Mouse (Mus musculus) kidney, adult 2 months (tissue): Measurements from ENCODE around the gene Alg9. TPM values are rescaled to one million over a fixed set of nuclear protein-coding genes. Genes with fewer than 3 reads are reported as not detected.

Experiments
- DNase-seq: peaks from one replicate; pipeline ENCODE4 v3.0.0; 2021
- H3K27ac ChIP-seq: fragments of 200-500 bp; 2 replicates; pipeline ENCODE4 v1.5.1; 2012; ENCODE audit warnings: low read depth, low read length, control low read depth, inconsistent platforms; ENCODE audit not compliant: insufficient read depth
- H3K27me3 ChIP-seq: fragments of 200-500 bp; replicated peaks from 2 replicates; pipeline ENCODE4 v1.6.1; 2012; ENCODE audit warnings: mild to moderate bottlenecking, moderate library complexity, low read length, inconsistent platforms; ENCODE audit not compliant: control insufficient read depth, insufficient read depth
- H3K36me3 ChIP-seq: fragments of 200-500 bp; 2 replicates; pipeline ENCODE4 v1.6.1; 2012; ENCODE audit warnings: mild to moderate bottlenecking, moderate library complexity, low read length, inconsistent platforms; ENCODE audit not compliant: control insufficient read depth, insufficient read depth
- H3K4me1 ChIP-seq: fragments of 200-500 bp; 2 replicates; pipeline ENCODE4 v1.6.1; 2011; ENCODE audit warnings: low read length; ENCODE audit not compliant: control insufficient read depth, insufficient read depth
- H3K4me3 ChIP-seq: fragments of 200-500 bp; 2 replicates; pipeline ENCODE4 v1.5.1; 2011; ENCODE audit warnings: mild to moderate bottlenecking, low read depth, low read length, control low read depth; ENCODE audit not compliant: insufficient read depth
- CTCF ChIP-seq: fragments of 200-500 bp; conservative IDR thresholded peaks from 2 replicates; pipeline ENCODE4 v1.5.1; 2011; ENCODE audit warnings: low read depth, mild to moderate bottlenecking, control low read depth, low read length, moderate library complexity, mixed read lengths; ENCODE audit not compliant: insufficient read depth, insufficient read length
- POLR2A ChIP-seq: fragments of 200-500 bp; IDR thresholded peaks from one replicate; pipeline ENCODE4 v1.6.1; 2011; ENCODE audit warnings: low read depth, low read length, control low read depth
- WGBS: fragments of 180-500 bp; shearing (Covaris S2); methylation state at CpG from one replicate; pipeline ENCODE4 v1.1.7; 2018; 5-methylcytosine and 5-hydroxymethylcytosine counted together
- polyA plus RNA-seq: library from polyadenylated mRNA; depleted of rRNA; stranded (reverse); fragments of >200 nt; gene quantifications from 2 replicates; pipeline ENCODE4 v1.2.3, GENCODE M21; 2012

Gene Alg9
- polyA plus RNA-seq, 1 experiment: 20.3 TPM

GRCm38 (mm10) chr9:50863824-50864223, 89.0 kb downstream of the Alg9 start:
- WGBS: 78% methylated on average over 4 of the region's 4 CpGs
- TF ChIP-seq POLR2A: no peak
- TF ChIP-seq CTCF: no peak
- no peak for DNase-seq
- Histone ChIP-seq H3K27ac (no peak overlapping the region), H3K4me1 (no peaks in the 10 kb centered on the region), H3K36me3 (peaks cover 5% of the 10 kb centered on the region), H3K4me3 (no peak overlapping the region), H3K27me3 (no peaks in the 10 kb centered on the region)

GRCm38 (mm10) chr9:50864877-50865276, 90.1 kb downstream of the Alg9 start:
- H3K4me1 ChIP-seq: no peaks in the 10 kb centered on the region
- TF ChIP-seq POLR2A (no peak), CTCF (no peak)
- no peak overlapping the region for H3K4me3 ChIP-seq
- DNase-seq: no peak
- H3K27me3 ChIP-seq: no peaks in the 10 kb centered on the region
- peaks cover 5% of the 10 kb centered on the region for H3K36me3 ChIP-seq
- WGBS: 89% methylated on average over 5 of the region's 5 CpGs
- no peak overlapping the region for H3K27ac ChIP-seq

- no peak for TF ChIP-seq CTCF
- no peak for TF ChIP-seq POLR2A
- Histone ChIP-seq H3K27me3 (no peaks in the 10 kb centered on the region), H3K27ac (no peak overlapping the region), H3K4me1 (no peaks in the 10 kb centered on the region), H3K36me3 (peaks cover 5% of the 10 kb centered on the region), H3K4me3 (no peak overlapping the region)
- 79% methylated on average over 8 of the region's 8 CpGs for WGBS
- DNase-seq: no peak
Measured at GRCm38 (mm10) chr9:50865803-50866202, 91.0 kb downstream of the Alg9 start.

- no peak for DNase-seq
- H3K4me3 ChIP-seq: no peak overlapping the region
- H3K27ac ChIP-seq: no peak overlapping the region
- TF ChIP-seq CTCF: no peak
- TF ChIP-seq POLR2A: no peak
- H3K4me1 ChIP-seq: no peaks in the 10 kb centered on the region
- H3K27me3 ChIP-seq: no peaks in the 10 kb centered on the region
- H3K36me3 ChIP-seq: peaks cover 3% of the 10 kb centered on the region
- WGBS: 90% methylated on average over 6 of the region's 6 CpGs
Measured at GRCm38 (mm10) chr9:50867015-50867414, 92.2 kb downstream of the Alg9 start.

GRCm38 (mm10) chr9:50868182-50868581, 93.4 kb downstream of the Alg9 start:
- Histone ChIP-seq H3K27ac (no peak overlapping the region), H3K4me1 (no peaks in the 10 kb centered on the region), H3K4me3 (no peak overlapping the region), H3K27me3 (no peaks in the 10 kb centered on the region), H3K36me3 (peaks cover 3% of the 10 kb centered on the region)
- no peak for TF ChIP-seq POLR2A
- TF ChIP-seq CTCF: no peak
- 85% methylated on average over 2 of the region's 2 CpGs for WGBS
- DNase-seq: no peak

GRCm38 (mm10) chr9:50873210-50873609, 98.4 kb downstream of the Alg9 start:
- H3K36me3 ChIP-seq: no peaks in the 10 kb centered on the region; the same call in 1 of the 2 replicates
- TF ChIP-seq POLR2A (no peak), CTCF (no peak)
- WGBS: 91% methylated on average over 9 of the region's 9 CpGs

GRCm38 (mm10) chr9:50874031-50874430, 99.2 kb downstream of the Alg9 start:
- H3K36me3 ChIP-seq: no peaks in the 10 kb centered on the region; the same call in 1 of the 2 replicates
- no peak for TF ChIP-seq POLR2A
- no peak for TF ChIP-seq CTCF
- peak overlapping the region; percentile 25; the same call in 1 of the 2 replicates for H3K27ac ChIP-seq
- peaks cover 3% of the 10 kb centered on the region; the same call in 1 of the 2 replicates for H3K4me1 ChIP-seq
- DNase-seq: peak; percentile 86
- no peaks in the 10 kb centered on the region for H3K27me3 ChIP-seq
- WGBS: 45% methylated on average over 6 of the region's 6 CpGs
- no peak overlapping the region for H3K4me3 ChIP-seq

More at GRCm38 (mm10) chr9:50873210-50873609, 98.4 kb downstream of the Alg9 start:
- no peak overlapping the region for H3K27ac ChIP-seq
- H3K27me3 ChIP-seq: no peaks in the 10 kb centered on the region
- no peak for DNase-seq
- peaks cover 3% of the 10 kb centered on the region; the same call in 1 of the 2 replicates for H3K4me1 ChIP-seq
- no peak overlapping the region for H3K4me3 ChIP-seq
